Mouse (Mus musculus) R1 (cell line): ENCODE measurements around the gene Tspyl1.

Experiments
- DNase-seq: peaks from one replicate; pipeline ENCODE4 v3.0.0-alpha.2; 2018; ENCODE audit warnings: low read depth, low spot score

Gene Tspyl1

GRCm38 (mm10) chr10:34300368-34300767 is 18.4 kb downstream of the Tspyl1 start:
- no peak for DNase-seq

DNA sequence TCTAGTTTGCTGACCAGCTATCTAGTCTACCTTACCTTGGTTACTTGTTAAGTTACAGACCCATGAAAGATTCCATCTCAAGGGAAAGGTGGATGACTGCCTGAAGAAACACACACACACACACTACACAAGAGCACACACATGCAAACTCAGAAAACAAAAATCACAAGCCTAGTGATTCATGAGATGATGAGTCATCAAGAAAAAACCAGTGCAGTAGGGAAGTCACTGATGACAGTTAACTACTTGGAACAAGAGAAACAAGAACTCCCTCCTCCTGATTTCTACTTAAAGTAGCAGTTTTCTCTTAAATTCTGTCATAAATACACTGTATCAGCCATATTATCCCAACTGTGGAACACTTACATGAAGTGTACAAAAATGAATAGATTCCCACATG is 25.1 kb downstream of the Tspyl1 start:
- DNase-seq = no peak

DNA sequence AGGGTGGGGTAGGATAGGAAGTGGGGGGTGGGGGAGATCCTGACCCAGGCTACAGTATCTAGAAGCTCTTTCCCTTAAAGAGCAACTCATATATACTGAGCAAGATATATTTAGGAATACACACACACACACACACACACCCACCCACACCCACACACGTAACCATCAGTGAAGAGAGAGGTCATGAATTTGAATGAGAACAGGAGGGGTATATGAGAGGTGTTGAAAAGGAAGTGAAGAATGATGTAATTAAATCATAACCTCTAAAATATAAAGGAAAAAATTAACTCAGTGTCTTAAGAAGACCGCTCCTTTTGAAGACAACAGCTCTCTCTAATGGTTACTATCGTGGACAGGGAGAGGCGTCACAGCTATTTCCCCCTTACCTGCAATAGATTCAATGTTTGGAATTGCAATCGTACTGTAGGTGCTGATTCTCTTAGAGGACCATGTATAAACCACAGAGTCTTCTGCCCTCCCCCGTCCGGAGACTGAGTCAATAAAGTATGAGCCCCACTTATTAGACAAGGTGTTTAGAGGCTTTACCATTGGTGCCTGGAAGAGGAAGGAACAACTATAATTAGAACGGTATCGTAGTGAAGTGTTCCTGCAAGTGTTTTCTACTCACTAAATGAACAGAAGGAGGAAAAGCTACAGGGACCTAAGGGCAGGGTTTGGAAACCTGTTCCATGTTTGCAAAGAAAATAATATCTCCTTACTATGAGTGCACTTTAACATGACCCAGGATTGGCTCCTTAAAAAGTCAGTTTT is 28.1 kb downstream of the Tspyl1 start:
- DNase-seq = no peak

DNA sequence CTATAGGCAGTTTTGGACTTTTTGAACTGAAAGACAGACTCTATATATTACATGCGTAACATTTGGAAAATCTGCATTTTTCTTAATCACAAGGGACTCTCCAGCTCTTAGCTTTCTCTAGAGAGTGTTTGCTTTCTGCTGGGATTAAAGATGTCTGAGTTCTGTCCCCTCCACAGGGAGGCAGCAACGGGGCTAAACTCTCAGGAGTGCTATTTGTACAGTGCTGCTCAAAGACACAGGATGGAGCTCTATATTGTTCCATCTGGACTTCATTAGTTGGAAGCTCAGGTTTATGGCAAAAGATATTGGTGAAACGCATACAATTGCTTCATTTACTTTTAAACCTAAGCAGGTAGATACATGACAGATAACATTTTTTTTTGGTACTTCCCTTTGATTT is 30.5 kb downstream of the Tspyl1 start:
- no peak for DNase-seq

DNA sequence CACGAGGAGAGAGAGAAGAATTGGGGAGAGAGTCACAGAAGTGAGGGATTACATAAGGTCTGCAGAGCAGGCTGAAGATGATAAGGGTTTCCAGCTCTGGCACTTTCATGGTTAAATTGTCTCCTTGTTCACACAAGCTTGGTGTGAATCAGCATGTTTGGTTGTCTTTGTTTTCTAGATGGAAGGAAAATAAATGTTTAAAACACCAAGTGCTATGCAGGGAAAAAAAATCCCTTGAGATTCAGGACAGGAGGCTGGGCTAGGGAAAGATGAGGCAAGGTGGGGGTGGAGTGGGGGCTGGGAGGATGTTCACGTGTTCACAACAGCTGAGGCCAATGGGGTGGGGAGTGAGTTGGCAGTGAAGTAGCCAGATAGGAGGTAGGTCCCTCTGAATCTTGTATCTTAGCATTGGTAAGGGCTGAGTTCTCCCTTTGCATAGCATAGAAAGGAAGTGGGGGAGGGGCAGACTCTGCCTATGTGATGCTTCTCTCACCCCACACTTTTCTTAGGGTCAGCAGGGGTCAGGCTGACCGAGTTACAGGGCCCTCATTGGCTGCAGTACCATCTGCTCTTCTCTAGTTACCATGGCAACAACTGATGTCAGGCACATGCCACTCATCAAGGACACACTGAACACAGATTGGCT is 34.7 kb downstream of the Tspyl1 start:
- peak; percentile 50 for DNase-seq

- no peak for DNase-seq
These were observed 35.2 kb downstream of the Tspyl1 start for GRCm38 (mm10) chr10:34317217-34317606.

GRCm38 (mm10) chr10:34320809-34321208 is 38.8 kb downstream of the Tspyl1 start:
- DNase-seq = no peak

GRCm38 (mm10) chr10:34326701-34327100 is 44.7 kb downstream of the Tspyl1 start:
- DNase-seq = peak; percentile 26

DNA sequence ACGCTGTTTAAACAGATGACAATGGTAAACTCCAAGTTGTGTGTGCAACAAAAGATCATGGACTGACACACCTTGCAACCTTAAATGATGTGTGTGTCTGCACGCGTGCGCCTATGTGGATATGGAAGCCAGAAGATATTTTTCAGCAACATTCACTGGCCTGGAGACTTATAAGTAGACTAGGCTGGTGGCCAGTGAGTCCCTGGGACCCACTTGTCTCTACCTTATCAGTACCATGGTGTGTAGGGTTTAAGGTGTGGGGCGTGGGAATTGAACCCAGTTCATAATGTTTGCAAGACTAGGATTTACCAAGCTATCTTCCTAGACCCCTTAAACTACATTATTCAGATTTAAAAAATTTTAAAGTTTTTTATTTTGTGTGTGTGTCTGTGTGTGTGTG is 45.2 kb downstream of the Tspyl1 start:
- no peak for DNase-seq

DNA sequence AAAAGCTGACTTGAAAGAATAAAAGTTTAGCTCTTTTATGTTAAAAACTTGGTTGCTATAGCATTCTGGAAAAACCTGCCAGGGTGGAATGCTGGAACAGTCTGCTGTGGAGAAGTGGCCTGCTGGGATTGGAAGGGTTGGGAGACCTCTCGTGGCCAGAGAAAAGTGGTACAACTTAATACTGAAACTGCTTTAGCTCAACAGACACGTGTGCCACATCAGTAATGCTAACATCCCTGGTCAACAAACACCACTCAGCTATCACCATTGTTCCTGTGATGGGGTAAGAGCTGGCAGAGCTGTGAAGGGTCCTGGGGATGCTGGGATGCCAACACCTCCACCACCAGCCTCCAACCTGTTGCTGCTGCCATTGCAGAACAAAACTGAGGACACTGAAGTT is 46.3 kb downstream of the Tspyl1 start:
- DNase-seq = peak; percentile 71
